Mouse (Mus musculus) heart, adult 11 months (tissue): Measurements from ENCODE around the gene Rsu1.

ENCODE experiments used
- DNase-seq: peaks from one replicate; pipeline ENCODE4 v3.0.0; 2022

Rsu1 gene

DNA sequence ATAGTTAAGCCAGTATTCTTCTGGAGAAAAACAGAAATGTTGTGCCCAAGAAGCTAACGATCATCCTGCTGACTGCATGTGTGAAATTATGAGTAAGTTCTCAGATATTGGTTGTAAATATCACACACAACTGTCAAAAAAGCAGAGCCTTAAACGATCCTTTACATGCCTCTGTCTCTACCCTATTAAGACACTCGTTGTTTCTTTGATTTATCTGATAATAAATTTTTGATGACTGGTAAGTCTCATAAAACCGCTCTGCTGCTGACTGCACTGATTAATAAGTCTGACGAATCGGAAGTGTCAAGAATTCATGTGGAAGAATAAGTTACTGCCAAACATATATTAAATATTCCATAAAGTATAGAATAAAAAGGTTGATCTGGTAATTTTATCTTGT is 126.0 kb downstream of the Rsu1 start:
- DNase-seq: no peak

DNA sequence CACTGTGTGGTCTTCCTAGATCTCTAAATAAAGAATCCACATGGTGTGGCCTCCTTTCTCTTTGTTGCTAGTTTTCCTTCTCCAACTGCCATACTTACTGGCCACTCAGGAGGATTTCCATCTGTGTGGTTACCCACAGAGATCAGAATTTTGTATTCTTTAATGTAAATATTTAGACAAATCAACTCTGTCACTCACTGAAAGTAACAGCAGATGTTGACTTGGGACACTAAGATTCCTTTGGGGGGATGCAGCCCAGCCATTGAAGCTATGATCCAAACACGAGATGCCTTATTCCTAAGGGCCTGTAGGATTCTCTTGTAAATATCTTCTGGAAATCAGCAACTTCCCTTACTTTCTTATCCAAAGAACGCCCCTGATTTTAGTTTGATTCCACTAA is 136.3 kb downstream of the Rsu1 start:
- DNase-seq: no peak

DNA sequence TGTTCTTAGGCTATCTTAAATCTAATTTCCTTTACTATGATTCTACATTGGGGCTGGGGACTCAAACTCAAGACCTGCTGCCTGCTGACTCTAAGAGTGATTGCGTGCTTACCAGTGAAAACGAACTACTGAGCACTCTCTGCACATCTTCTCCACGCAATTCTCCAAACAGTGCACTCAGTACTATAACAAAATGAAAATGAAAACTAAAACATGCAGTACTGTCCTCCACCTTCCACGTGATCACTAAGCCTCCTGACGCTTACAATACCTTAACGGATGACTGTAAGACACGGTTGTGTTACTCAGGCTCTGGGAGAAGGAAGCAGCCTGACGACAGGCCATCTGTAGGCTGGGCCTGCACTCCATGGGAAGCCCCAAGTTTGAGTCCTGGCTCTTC is 138.4 kb downstream of the Rsu1 start:
- DNase-seq: no peak

DNA sequence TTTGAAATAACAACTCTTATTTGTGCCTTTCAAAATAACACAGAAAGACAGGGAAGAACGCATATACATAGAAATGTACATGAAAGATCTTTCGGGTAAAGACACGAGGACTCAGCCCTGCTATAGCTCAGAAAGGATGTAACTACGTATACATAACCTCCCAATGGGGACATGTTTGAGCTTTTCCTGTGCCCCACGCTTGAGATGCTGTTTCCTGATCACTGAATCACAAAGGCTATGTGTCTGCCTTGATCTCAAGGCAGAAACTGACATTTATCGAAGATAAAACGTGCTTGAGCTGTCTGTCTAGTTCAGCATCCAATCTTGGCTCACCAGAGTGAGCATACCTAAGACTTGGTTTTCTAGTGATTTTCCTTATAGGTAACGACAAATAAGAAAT is 138.8 kb downstream of the Rsu1 start:
- DNase-seq: no peak

DNA sequence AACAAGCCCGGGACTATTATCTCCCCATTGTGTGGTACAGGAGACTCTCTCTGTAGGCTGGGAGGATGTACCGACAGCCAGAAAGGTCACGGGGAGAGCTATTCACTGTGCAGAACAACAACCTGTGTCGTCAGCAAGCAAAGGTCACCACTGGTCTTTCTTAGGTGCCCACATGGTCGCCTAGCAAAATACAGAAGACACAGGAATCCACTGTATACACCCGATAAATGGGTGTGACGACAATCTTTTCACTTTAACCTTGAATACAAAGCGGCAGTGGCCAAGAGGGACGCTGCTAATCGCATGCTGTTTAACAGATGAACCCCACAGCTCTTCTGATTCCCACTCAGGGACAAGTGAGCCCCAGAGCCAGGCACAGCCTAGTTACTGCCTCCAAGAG is 141.4 kb downstream of the Rsu1 start:
- no peak for DNase-seq

DNA sequence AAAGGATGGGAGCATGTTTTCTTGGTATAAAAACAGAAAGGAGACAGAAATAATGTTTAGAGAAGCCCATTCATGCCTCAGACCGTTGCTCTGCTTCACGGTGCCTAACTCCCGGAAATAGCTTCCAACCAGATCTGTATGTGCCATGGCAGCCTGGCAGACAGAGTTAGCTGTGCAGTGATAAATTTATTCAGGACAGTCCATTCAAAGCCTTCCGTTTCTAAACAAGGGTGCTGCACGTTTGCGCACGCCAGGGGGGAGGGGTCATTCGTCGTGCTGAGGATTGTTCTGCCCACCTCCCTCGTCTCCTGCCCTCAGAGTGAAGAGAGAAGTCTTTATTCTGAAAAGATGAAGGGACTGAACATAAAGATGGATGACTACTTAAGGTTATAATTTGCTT is 141.9 kb downstream of the Rsu1 start:
- DNase-seq: no peak

DNA sequence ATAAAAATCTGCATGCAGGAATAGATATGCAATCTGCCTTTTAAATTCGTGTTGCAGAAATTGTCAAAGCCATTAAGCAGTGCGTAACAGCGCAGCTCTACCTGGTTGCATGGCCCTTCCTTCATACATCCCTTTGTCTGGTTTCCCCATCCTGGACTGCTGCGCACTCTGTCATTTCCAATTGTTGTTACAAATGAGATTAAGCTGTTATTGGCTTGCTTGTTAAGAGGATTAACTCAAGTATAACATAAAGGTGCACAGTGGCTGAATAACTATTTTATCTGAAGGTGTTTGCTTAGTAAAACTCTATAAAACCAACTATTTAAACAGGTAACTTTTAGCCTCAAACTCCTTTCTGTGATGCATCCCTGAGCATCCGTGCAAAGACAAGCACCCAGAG is 150.8 kb downstream of the Rsu1 start:
- DNase-seq: no peak

DNA sequence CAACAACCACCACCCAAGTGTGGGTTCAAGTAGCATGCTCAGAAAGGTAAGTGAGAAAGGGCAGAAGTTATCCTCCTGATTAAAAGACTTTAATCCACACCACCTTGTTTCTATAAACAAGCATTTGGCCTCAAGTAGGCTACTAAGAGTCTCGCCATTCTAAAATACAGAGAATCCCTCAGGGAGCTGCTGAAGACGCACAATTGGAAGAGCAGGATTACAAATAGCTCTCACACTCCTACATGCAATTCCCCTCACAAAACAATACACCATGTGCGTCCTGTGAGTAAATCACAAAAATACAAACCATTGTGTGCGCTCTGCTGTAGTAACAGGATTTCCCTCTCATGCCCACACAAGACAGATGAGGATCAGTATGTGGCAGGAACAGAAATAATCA is 153.3 kb downstream of the Rsu1 start:
- DNase-seq: peak; percentile 51

DNA sequence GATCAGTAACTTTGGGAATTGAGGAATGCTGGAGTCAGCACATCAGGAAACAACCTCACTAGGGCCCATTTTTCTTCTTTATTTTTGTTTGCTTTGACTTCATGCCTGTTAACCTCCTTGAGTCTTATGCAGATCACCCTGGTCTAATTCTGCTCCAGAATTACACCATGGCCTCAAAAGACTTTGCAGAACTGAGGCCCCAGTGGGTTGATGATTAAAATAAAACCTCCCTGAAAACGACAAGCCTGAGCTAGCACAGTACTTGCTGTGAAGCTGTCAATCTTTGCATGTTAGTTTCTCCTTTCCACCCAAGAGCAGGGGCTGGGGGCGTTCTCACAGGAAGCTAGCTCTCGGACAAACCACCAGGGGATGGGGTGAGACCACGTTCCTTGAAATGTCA is 164.7 kb downstream of the Rsu1 start:
- DNase-seq: peak; percentile 46

DNA sequence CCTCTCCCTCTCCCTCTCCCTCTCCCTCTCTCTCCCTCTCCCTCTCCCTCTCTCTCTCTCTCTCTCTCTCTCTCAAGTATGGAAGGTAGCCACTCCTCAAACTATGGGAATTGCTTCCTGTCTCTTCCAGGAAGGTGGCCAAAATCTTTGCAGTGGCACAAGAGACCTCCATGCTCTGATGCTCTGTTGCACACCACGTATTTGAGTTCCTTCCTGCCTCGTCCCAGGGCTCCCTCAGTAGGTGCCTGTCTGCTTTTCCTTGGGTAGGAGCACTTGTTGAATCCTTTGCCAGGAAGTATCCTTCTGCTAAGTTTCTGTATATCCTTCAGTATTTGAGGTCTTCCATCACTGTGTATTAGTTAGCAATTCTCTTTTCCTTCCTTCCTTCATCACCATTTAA is 166.8 kb downstream of the Rsu1 start:
- peak; percentile 23 for DNase-seq

DNA sequence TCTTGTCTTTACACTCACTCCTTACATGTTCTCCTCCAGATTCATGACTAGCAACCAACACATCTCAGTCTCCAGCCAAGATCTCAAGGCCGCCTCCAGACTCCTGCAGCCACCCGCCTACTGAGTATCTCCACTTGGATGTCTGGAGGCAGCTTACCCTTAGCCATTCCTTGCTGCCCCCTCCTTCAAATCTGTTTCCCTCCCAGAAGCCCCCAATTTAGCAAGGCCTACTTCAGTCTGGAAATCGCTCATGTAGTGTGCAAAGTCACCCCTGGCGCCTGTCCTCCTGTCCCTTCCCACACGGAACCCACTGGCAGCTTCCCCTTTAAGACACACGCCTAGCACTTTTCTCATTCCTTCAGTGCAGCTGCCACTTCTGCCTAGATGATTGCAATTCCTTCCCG is 167.4 kb downstream of the Rsu1 start:
- peak; percentile 82 for DNase-seq

DNA sequence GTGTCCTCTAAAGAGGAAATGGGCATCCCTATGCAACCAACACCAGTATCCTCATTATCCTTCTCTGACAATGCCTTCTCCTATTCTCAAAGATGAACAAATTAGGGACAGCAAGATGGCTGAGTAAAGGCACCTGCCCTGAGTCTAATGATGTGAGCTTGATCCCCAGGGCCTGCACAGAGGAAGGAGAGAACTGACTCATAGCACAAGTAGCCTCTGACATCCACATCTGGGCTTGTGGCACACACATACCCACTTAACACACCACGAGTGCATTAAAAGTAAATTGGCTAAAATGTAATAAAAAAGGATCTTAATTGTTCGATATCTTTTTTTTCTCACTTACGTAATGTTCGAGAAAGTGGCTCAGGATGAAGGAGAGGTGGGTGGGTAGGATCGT is 177.2 kb downstream of the Rsu1 start:
- DNase-seq: peak; percentile 33

DNA sequence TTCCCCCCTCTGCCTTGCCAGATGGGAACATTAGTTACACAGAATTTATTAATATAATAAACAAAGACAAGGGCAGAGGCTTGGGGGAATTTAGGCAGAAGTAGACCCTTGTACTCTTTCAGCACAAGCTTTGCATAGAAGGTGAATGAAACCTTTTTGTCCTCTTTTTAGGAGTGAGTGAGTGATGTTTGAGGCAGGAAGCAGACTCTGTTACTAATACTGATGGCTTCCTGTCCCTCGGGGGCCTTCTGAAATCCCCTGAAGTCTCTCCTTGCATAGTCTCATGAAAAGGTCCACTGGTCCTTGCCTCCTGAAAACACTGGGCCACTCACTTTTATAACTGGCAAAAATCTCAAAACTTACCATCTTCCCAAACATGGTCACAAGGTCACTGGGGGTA is 177.6 kb downstream of the Rsu1 start:
- peak; percentile 41 for DNase-seq

DNA sequence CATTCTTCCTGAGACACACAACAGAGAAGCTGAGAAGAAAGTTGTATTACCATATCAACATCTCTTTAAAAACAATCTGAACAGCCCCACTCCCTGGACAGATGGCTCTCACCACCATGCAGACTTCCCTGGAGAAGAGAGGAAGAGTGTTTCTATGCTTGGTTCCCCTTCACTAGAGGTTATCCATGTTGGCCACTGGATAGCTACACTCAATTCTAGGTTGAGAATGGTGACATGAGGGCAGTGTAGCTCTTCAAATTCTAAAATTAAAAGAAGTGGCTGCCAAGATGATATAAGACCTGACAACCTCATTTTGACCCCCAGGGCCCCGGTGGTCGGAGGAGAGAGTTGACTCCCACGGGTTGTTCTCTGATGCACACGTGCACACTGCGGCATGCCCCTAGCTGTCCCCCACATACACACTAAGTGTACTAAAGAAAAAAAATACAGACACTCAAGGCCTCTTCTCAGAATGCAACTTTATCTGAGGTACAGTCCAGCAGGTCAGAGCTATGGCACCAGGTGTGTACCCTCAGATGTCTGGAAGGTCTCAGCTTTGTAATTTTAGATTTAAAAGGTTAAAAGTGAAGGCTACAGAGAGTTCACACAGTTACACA is 179.7 kb downstream of the Rsu1 start:
- no peak for DNase-seq

DNA sequence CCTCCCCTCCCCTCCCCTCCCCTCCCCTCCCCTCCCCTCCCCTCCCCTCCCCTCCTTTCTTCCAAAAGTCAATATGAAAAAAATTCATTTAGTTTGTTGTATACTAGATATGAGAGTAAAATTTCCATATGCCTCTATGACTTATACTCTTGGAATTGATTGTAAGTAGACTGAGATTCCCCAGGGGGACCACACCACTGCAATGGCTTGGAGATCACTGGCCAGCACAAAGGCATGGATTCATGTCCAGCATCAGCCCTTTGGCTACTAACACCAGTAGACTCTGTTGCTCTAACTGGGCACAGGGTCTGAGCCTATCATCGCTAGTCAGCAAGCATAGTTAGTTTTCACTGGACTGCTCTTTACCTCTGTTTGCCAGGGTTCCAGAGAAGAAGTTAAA is 180.4 kb downstream of the Rsu1 start:
- DNase-seq: peak; percentile 37

DNA sequence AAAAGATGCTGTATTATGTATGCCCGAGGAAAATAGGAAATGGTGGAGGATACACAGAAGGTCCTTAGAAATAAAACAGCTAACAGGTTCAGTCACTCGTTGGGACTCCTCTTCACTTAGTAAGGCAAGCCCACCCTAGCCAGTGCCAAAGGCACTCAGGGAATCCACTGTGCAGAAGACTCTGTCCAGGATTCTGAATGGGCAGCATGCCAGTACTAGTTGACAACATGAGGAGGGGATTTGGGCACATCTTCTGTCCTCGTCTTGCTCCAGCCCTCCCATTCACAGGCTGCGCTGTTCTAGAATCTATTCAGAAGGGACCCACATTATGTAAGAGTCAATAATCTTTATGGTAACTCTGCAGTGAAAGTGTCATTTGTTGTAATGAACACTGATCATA is 181.4 kb downstream of the Rsu1 start:
- DNase-seq: no peak

DNA sequence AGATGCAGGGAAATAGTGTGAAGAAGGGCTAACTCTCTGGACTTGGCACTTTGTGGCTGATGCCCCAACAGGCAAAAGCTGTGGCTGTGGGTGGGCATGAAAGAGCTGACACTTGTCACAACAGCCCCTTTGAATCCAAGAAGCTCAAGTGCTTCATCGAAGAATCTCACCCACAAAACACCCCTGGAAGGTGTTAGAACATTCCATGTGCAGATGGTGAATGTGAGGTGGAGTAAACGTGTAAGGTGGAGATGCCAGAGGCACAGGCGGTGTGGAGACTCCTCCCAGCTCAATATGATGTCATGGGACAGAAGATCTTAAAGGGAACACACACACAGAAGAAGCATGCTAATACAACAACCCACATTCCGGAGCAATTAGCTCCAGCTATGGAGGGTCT is 182.9 kb downstream of the Rsu1 start:
- DNase-seq: no peak

DNA sequence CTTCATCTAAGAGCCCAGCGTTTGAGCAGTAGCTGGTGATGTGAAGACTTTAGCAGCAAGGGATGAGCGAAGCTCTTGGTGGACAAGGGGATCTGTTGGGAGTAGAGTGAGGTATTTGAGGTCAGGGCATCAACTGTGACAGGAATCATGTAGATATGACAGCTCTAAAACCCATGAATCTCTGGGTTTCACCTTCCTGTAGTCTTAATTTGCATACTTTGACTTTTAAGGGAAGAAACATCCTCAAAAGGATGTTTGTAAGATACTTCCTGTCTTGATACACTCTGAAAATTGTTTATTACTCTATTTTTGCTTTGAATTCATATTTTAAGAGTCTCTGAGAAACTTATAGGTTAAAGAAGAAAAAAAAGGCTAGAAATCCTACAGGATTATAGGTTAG is 183.4 kb downstream of the Rsu1 start:
- no peak for DNase-seq

DNA sequence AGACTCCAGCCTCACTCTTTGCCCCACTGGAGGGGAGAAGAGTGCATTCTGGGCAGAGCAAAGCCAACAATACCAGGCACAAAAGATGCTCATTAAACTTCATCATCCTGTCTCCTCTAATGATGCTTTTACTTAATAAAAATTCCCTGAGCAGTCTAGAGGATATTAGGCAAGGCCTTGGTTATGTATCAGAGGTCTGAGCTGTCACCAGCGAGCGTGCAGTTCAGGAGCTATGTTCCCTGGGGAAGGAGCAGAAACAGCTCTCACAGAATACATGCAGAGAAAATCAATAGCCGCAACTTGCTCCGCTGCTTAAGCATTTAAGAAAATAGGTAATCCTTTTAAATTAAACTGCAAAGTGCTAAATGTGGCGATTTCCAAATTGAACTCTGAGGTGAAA is 187.0 kb downstream of the Rsu1 start:
- no peak for DNase-seq

DNA sequence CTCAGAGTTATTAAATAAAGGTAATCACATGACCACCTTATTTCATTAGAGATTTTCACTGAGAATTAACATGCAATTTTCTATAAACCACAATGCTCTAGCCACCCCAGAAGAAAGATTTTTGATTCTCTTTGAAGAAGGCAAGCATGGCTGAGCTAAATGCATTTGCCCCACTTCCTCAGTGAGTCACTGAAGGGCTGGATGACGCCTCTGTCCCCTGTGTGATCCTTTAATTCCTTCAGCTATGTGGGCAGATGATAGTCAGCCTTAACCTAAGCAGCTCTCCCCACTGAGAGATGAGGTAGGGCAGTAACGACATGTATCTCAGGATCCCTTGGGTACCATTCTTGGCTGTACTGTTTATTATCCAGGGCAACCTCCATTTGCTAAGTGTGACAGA is 190.7 kb downstream of the Rsu1 start:
- DNase-seq: no peak

DNA sequence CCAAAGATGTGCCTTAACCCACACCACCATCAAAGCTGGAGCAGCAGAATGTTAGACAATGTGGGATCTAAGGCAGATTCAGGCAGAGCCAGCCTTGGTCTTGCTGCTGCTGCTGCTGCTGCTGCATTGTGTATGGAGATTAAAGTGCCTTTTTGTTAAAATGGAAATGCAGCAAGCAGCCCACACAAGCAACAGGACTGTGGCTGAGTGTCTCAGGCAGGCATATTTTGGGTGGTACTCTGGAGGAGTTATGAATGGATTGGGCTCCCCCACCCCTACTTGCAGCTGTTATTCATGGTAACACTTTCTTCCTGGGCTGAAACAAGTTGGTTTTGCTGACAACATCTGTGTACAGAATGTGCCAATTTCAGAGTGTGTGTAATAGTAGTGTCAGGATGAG is 199.0 kb downstream of the Rsu1 start:
- DNase-seq: no peak

DNA sequence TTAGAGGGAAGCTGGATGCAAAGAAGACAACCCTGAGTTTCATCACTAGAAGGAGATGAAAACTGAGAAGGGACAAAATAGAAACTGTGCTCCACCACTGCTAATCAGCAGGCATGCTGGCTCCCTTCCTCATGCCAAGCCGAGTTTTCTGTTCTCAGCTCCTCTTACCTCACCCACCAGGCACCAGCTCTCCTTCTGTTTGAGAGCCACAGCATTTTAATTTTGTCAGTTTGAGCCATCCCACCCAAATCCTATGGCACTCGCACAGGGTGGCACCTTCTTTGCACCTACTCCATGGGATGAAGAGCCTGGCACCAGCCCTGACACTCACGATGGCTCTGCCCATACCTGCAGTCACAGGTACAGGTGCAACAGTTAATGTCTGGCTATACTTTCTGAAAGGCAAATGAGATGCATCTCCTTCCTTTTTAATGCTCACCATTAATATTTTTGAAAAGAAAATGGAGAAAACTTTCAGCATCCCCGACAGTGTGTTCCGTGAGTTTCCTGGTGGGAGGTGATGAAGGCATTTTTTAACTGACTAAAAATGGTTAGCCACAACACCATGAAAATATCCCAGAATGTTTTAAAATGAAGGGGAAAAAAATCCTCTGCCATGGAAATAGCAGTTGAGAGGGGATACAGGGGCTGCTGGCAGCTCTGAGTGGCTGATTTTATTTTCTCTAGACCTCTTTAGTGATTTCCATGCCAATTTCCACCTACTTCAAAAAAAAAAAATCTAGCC is 210.6 kb downstream of the Rsu1 start:
- no peak for DNase-seq

DNA sequence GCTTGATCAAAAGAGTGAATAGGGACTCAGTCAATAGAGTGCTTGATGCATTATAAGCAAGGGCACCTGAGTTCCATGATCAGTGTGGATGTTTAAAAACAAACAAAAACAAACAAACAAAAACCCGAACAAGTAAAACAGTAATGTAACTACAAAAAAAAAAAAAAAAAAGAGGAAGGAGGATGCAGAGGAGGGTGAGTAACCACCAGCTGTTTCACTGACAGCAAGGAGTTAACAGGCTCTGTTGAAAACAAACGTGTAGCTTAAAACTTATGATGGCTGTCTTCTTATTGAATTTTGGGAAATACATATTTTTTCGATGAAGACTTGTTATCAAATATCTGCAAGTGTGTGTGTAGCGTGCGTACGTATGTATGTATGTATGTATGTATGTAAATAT is 222.6 kb downstream of the Rsu1 start:
- no peak for DNase-seq

DNA sequence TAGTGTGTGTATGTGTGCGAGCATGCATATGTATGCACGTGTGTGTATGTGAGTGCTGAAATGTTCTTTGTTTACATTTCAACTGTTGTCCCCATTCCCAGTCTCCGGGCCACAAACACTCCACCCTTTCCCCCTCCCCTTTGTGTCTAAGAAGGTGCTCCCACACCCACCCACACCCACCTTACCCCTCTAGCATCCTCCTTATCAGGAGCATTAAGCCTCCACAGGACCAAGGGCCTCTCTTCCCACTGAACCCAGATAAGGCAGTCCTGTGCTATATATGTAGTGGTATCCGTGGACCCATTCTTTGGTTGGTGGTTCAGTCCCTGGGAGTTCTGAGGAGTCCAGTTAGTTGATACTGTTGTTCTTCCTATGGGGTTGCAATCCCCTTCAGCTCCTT is 226.7 kb downstream of the Rsu1 start:
- no peak for DNase-seq

DNA sequence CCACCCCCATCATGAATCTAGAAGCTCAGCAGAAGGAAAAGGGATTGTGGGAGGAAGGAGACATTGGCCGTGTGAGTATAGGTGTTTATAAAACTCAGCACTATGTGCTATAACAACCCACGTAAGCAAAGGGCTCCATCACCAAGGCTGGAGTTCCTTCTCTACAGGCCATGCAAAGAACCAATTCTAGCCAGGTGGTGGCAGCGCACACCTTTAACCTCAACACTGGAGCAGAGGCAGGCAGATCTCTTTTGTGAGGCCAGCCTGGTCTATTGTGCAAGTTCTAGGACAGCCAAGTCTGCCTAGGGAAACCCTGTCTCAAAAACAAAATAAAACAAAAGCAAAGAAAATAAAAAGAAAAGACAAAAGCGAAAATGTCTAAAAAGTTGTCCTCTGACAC is 231.4 kb downstream of the Rsu1 start:
- DNase-seq: peak; percentile 37
